Mouse (Mus musculus) adrenal gland, adult (tissue): Measurements from ENCODE around the gene Ak2.

Experiments used
- DNase-seq, 2 experiments: peaks; one replicate each; pipeline ENCODE4 v3.0.0; 2022 to 2023; ENCODE audit warnings: low spot score in 1 of 2; ENCODE audit not compliant: inconsistent age in 2 of 2

Ak2 gene

DNA sequence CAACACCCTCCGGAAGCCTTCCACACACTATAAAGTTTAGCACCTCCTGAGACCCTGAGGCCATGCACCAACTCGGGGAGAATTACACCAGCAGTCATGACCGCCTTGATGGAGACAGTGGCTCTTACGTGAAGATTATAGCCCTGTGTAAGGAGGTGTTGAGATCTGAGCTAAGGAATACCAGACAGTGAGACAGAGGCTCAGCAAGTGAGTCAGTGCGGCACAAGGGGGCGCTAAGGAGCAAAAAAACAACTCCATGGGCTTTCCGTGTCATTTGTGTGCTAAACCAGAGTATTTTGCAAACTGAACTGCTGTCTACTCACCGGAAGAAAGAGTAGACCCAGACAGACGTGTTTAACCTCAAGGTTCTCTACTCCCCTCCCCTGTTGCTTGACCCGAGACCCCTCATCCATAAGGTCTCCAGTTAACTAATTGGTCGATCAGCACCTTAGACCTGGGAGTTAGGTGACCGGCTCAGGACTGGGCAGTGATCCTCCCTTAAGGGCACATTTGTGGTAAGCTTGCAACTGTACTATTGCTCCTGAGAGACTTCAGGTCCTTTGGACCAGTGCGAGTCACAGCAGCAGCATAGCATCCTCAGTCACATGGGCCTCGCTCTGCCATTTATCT lies 20.6 kb upstream of the Ak2 start:
- DNase-seq: peak; percentile 74 to 94

DNA sequence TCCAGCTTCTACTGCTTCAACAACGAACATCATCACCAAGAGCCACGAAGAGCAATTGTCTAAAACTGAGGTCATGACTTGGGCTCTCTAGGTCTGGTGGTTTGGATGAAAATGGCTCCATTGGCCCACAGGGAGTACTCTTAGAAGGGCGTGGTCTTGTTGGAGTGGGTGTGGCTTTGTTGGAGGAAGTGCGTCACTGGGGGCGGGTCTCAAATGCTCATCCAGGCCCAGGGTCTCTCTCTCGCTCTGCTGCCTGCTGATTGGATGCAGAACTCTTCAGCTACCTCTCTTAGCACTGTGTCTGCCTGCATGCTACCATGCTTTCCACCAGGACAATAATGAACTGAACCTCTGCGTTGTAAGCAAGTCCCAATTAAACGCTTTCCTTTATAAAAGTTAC lies 17.1 kb upstream of the Ak2 start:
- DNase-seq: no peak

DNA sequence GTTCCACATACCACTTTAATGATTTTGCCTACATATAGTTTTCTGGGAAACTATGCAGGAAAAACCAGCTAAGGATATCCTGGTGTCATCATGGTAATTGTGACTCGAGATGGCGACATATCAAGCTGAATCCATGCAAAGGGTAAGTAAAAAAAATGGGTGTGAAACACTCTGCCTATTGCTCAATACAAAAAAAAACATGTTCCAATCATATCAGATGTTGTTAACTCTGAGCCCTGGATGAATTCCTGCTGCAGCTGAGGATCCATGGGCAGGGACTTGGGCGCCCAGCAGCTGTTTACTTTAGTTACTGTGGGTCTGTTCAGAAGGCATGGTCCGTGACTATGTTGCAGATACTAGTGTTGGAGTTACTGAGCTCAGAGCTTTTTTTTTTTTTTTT lies 15.2 kb upstream of the Ak2 start:
- DNase-seq: no peak

DNA sequence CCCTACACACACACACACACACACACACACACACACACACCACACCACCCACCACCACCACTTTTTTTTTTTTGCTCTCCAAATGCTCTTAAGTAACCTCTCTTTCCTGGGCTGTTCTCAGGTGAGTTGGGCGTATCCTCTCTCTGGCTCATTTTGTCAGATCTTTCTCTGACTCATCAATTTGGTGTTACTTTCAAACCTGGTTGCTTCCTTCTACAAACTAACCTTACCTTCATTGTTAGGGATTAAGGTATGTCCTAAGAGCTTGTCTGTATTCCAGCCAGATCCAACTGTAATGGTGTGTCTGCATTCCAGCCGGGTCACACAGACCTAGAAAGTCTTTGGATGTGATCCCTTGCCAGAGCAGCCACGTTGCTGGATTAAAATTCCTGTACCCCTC lies 14.5 kb upstream of the Ak2 start:
- DNase-seq: no peak

DNA sequence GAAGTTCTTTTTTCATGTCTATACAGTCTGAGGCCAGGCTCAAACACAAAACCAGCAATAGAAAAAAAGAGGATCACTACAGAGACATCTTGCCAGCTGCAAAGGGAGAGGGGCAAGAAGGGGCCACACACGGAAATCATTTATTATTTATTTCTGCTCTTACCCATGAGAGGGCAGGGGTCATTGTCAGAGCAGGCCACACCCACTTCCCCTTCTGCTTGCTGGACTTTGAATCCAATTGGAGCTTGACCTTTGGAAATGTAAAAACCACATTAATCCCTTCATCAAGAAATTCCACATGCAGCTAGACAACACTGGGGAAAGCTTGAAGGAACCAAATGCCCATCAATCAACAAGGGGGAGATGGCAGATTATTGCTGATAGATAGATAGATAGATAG lies 13.1 kb upstream of the Ak2 start:
- DNase-seq: no peak

DNA sequence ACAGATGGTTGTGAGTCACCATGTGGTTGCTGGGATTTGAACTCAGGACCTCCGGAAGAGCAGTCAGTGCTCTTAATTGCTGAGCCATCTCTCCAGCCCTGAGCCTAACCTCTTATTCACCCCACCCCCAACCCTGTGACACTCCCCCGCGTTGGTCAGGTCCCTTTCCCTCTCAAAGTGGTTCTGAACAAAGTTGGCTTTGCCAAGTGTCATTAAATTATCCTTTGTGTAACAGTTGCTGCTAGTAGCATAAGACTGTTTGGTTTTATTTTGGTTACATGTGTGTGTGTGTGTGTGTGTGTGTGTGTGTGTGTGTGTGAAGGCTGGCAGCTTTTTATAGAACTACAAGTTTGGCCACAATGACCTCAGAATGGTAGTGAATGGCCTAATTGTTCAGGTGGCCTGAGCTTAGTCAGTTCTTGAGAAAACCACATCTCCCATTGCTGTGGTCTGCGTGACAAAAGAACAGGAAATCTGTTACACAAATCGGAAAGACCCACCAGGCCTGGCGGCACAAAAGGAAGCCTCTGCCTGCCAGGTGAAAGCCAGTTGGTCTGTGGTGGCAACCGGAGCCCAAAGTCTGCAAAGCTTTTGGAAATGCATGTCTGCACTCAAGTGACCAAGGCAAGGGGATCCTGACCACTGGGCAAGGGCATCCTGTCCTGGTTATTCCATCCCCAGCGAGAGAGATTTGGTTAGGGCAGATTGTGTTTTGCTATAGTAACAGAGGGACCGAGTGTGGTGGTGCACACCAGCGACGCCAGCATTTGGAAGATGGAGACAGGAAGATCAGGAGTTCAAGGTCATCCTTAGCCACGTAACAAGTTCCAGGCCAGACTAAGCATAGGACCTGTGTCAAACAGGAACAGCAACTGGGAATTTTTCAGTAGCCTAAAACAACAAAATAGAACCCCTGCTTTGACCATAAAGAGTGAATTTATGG lies 10.6 kb upstream of the Ak2 start:
- DNase-seq: no peak

DNA sequence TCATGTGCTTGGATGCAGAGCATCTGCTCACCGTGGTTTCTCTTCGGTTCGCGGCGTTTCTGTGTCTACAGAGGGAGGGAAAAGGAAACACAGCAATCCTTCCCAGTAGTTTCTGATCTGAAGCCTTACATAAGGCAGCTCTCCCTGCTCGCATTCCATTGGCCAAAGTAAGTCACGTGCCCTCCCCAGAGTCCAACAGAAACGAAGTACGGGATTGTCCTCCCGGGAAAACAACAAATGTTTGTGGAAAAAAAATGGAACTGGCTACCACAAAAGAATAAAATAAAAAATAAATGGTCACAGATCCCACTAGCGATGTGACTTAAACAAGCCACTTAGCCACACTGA lies 10.0 kb upstream of the Ak2 start:
- DNase-seq: no peak

DNA sequence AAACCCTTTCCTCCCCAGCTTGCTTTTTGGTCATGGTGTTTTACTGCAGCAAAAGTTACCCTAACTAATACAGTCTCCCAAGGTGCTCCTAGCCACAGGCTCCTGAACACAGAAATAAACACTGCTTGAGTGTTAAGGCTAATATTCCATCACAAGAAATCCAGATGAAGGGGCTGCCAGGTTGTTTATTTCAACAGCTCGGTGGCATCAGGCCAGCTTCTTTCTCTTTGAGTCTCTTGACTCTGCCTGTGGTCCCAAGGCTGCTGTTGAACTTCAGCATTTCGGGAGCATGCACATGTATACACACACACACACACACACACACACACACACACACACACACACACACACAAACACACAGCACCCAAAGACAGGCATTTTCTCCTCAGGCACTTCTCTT lies 8.6 kb upstream of the Ak2 start:
- peak in 1 of 2 experiments; percentile 61 for DNase-seq

DNA sequence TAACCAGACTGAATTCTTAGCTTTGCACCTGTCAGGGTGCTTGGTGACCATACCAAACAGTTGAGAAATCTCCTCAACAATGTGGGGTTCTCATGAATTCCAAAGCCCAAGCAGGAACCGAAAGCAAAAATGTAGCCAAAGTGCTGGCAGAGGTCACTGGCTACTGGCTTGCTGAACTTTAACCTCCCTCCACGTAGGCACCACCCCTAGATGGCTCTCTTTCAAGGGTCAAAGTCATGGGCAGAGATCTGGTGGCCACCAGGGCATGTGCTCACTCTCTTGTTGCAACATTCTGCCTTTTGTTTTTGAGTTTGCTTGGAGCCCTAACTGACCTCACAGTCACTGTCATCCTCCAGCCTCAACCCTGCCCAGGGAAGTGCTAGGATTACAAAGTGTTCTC lies 8.1 kb upstream of the Ak2 start:
- DNase-seq: peak in 1 of 2 experiments; percentile 75

DNA sequence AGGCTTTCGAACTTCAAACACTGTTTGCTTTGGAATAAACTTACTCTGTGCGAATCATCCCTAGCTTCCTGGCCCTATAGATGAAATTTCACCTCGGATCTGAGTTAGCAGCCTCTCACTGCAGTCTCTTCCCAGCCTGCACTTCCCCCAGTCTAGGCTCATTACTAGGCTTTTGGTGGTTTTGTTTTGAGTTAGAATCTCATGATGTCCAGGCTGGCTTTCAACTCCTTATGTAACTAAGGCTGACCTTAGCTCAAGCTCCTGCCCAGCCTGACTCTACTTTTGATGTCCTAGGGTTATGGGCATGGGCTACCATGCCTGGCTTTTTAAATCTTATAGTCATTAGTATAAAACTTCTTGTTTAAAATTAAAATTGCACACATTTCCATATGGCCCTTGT lies 7.2 kb upstream of the Ak2 start:
- no peak for DNase-seq

DNA sequence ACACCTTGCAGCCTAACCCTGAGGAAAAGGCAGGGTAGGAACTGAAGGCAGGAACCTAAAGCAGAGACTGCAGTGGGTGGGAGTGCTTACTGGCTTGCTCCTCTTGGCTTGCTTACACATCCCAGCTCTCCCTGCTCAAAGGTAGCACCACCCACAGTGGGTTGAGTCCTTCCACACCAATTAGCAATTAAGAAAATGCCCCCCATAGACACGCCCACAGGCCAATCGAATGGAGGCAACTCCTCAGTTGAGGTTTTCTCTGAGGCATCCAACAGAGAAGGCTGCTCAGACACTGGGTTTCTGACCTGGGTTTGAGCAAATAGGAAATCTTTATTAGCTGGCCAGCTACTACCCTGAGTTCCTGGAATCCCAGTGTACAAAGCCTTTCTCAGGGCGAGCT lies 2.8 kb upstream of the Ak2 start:
- no peak for DNase-seq

DNA sequence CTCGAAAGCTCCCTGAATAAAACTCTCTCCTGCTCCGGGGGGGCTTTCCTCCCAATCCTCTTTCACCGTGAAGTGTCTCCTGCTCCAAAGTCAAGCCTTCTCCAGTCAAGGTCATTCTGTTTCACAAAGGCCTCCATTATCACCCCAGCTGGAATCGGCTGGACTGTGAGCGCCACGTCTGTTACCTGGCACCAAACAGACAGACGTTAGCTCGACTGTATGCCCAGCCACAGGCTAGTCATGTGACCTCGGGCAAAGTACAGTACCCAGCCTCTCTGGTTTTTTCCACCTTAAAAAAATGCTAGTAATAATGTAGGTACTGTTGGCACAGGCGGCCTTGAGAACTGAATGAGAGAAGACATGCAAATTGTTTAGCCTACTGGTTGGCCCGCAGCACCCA lies 2.1 kb upstream of the Ak2 start:
- DNase-seq: peak; percentile 65 to 83

DNA sequence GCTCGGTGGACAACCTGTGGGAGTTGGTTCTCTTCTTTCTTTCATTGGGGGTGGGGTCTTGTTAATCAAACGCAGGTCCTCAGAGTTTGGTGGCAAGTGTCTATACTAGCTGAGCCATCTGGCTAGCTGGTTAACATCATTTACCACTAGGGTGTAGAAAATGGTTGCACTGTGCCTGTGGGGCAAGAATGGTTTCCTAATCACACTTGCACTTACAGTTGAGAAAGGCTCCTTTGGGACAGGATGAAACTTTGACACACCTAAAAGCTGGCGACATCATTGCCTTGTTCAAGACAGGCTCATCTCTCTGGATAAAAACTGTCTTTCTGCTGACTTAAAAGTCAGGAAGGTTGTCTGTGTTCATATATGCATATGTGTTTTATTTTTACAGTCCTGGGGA lies 418 bp downstream of the Ak2 start:
- peak in 1 of 2 experiments; percentile 53 for DNase-seq

DNA sequence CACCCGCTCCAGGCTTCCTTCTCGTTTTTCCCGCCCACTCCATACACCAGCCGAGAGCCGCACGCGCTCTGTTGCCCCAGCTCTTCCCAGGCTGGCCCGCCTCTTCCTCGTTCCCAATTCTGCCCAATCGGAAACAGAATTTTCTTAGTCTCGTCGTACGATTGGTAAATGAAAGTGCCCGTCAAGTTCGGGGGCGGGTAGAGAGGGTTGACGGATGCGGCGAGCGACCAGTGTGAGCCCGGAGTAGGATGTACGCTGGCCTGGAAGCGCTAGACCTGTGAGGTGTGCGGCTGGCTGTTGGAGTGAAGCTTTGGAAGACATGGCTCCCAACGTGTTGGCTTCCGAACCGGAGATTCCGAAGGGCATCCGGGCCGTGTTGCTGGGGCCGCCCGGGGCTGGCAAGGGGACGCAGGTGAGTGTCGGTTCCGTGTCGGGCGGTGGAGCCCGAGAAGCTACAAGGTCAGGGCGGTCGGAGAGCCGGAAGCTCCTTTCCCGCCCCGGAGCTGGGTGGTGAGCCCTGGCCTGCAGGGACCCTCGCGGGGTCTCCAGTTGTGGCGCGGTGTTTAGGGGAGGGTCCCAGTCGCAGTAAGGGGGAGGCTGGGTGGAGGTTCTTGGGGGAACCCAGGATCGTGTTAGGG lies 1.4 kb downstream of the Ak2 start:
- peak; percentile 96 to 99 for DNase-seq

DNA sequence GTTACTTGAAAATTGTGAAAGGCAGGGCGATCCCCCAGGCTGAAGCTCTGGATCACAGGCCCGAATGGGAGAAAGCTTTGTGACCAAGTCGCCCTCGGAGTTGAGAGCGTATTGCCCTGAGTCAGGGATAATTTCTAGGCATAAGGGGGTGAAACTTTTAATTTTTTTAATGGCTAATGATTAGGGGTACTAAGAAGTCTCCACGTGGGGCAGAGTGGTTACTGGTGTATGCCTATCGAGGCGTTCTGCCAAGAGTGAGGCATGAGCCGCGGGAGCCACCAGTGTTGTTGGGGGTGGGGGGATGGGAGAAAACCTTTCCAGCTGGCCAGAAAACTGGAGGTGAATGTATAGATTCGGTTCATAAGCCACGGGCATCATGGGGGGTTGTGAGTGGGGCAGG lies 1.9 kb downstream of the Ak2 start:
- no peak for DNase-seq

DNA sequence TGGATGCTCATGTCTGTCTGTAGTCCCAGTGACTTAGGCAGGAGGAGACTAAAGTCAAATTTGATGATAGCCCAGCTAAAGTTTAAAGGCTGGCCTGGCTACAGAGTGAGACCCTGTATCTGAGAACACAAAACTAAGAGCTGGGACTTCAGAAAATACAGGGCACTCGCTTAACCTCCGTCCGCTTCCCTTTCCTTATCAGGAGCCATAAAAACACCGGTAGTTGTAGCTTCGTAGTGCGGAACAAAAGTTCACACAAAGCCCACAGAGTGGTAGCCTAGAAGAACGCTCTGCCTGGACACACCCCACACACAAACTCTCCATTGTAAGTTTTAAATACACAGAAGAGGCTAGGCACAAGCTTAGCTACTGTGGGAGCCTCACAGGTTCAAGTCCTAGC lies 3.5 kb downstream of the Ak2 start:
- DNase-seq: no peak

DNA sequence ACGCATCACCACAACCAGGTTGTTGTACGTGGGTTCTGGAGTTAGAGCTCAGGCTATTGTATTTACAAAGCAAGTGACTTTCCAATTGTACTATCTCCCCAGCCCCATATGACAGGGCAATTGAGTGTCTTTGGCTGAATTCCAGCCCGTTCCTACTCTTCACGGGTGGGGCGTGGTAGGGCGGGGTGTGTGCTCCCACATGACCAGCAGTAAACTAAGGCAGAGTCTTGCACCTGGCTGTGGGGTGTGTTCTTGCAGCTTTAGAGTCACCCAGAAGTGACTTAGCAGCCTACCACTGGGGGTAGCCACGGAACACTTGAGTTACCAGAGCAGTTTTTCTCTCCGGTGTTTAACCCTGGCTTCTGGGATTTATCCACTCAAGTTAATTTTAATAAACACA lies 5.5 kb downstream of the Ak2 start:
- DNase-seq: no peak

DNA sequence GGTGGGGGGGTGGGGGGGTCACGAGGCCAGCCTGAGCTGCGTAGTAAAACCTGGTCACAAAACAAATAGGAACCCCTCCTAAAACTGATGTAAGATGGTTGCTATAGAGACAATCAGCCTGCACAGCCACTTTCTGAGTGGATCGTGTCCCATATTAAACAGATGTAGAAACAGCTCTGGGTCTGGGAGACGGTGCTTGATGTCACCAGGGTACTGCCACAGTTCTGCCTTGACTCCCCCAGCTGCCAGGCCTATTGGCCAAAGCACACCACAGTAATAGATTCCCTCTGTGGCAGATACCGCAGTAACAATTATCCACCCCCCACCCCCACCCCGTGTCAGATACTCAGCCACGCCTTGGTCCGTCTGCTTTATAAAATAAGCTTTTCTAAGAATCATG lies 6.6 kb downstream of the Ak2 start:
- no peak for DNase-seq

DNA sequence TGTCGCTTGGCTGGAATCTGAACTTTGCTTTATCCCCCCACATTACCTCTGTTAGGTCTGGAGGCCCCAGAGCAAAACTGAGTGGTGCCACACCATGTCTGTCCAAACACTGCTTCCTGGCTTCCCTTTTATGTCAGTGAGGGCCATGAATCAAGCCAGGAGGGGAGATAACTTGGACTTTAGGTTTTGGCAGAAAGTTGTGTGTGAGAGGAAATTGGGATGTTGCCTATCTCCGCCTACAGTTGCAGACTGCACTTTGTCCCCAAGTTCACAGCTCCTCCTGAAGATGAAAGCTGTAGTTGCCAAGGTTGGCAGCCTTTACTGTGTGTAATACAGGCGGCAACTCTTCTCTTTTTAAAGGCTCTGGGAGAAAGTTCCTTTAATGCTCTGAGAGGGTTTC lies 9.0 kb downstream of the Ak2 start:
- DNase-seq: peak in 1 of 2 experiments; percentile 63

DNA sequence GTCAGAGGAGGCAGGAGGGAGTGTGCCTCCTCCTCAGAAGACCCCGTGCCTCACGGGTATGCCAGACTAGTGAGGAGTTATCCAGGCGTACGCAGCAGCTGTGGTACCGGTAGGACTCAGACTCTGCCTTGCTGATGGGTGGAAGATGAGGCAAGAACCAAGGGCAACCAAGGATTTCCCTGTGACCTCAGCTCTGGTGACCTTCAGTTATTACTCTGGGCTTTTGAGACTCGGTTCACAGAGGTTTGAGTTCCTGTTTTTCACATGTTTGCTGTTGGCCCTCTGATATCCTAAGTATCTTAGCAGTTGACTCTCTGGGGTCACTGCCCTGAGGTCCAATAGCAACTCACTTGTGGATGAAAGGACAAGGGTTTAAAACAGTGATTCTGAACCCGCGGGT lies 12.0 kb downstream of the Ak2 start:
- DNase-seq: peak in 1 of 2 experiments; percentile 56

DNA sequence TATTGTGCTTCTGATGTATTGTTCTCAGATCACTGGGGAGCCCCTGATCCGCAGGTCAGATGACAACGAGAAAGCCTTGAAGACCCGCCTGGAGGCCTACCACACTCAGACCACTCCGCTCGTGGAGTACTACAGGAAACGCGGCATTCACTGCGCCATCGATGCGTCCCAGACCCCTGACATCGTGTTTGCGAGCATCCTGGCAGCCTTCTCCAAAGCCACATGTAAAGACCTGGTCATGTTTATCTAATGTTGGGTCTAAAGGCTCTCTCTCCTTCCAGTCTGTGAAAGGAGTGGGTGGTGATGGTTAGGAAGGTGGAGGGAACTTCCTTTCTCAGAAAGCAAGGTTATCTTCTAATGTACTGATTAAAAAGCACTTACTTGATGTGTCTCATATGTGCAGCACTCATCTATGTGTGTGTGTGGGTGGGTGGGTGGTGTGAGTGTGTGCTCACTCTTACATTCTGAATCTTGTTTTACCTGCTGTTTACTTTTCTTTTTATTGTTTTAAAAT lies 16.3 kb downstream of the Ak2 start:
- DNase-seq: no peak

DNA sequence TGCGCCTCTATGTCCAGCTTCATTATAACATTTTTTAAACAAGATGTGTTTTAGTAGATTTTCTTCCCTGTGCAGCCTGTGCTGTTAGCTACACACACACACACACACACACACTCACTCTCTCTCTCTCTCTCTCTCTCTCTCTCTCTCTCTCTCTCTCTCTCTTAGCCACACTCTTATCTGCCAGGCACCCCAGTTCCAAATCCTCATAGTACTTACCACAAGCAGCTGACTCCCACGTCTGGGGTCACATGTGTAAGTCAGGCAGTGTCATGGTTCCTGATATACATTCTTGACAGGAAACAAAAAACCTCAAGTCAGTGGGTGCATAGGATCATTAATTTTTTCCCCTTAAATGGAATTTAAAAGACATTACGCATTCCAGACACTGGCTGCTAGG lies 16.9 kb downstream of the Ak2 start:
- no peak for DNase-seq
